Mouse (Mus musculus) MEL (cell line): Measurements from ENCODE around the gene 2300002M23Rik. TPM values are rescaled to one million over a fixed set of nuclear protein-coding genes. Genes with fewer than 3 reads are reported as not detected.

Source experiments
- DNase-seq: peaks from one replicate; pipeline ENCODE4 v3.0.0; 2011; ENCODE audit warnings: low read depth, low spot score
- H3K27ac ChIP-seq: 2 replicates; pipeline ENCODE4 v1.5.1; 2012; ENCODE audit warnings: low read depth, mild to moderate bottlenecking, control low read depth, low read length, moderate library complexity; ENCODE audit not compliant: control insufficient read depth
- H3K27me3 ChIP-seq, 2 experiments: fragments of 150-350 bp in 1 of 2; sonication (generic) in 1 of 2; 2 replicates each; pipeline ENCODE4 v1.6.1; 2012; ENCODE audit warnings: low read length in 2 of 2, mild to moderate bottlenecking in 2 of 2, improper control_type of control experiment in 1 of 2, moderate library complexity in 1 of 2; ENCODE audit not compliant: insufficient read depth in 2 of 2, control insufficient read depth in 1 of 2
- H3K36me3 ChIP-seq, 2 experiments: 2 replicates each; pipeline ENCODE4 v1.6.1; 2012 to 2014; ENCODE audit warnings: low read length in 2 of 2, improper control_type of control experiment in 1 of 2, inconsistent platforms in 1 of 2, mild to moderate bottlenecking in 1 of 2; ENCODE audit not compliant: insufficient read depth in 2 of 2, control insufficient read depth in 1 of 2
- H3K4me1 ChIP-seq, 2 experiments: fragments of 150-350 bp in 1 of 2; sonication (generic) in 1 of 2; 2 replicates each; pipeline ENCODE4 v1.6.1; 2012; ENCODE audit warnings: low read length in 2 of 2, improper control_type of control experiment in 1 of 2, mild to moderate bottlenecking in 1 of 2; ENCODE audit not compliant: insufficient read depth in 2 of 2, control insufficient read depth in 1 of 2
- H3K4me3 ChIP-seq, 2 experiments: fragments of 150-350 bp in 1 of 2; sonication (generic) in 1 of 2; 2 replicates each; pipeline ENCODE4 v1.5.1; 2012; ENCODE audit warnings: low read depth in 2 of 2, low read length in 2 of 2, mild to moderate bottlenecking in 2 of 2, moderate library complexity in 2 of 2, control low read depth in 1 of 2, improper control_type of control experiment in 1 of 2; ENCODE audit not compliant: control insufficient read depth in 1 of 2, insufficient read depth in 1 of 2
- H3K79me2 ChIP-seq: 2 replicates; pipeline ENCODE4 v1.6.1; 2012; ENCODE audit warnings: mild to moderate bottlenecking, low read length, moderate library complexity; ENCODE audit not compliant: control insufficient read depth, poor library complexity, insufficient read depth
- H3K9ac ChIP-seq: 2 replicates; pipeline ENCODE4 v1.6.1; 2012; ENCODE audit warnings: low read depth, mild to moderate bottlenecking, control low read depth, low read length, moderate library complexity; ENCODE audit not compliant: control insufficient read depth, poor library complexity, severe bottlenecking
- H3K9me3 ChIP-seq: fragments of 150-350 bp; sonication (generic); replicated peaks from 2 replicates; pipeline ENCODE4 v1.6.1; 2012; ENCODE audit warnings: mild to moderate bottlenecking, low read length, improper control_type of control experiment, moderate library complexity; ENCODE audit not compliant: insufficient read depth
- BHLHE40 ChIP-seq: IDR thresholded peaks from 2 replicates; pipeline ENCODE4 v1.6.1; 2012; ENCODE audit warnings: low read depth, mild to moderate bottlenecking, inconsistent platforms, low read length, improper control_type of control experiment, borderline replicate concordance
- CTCF ChIP-seq, 3 experiments: IDR thresholded peaks in 2 of 3; conservative IDR thresholded peaks in 1 of 3; 2 replicates each; pipeline ENCODE4 v1.5.1; 2011 to 2012; ENCODE audit warnings: low read length in 3 of 3, low read depth in 2 of 3, mild to moderate bottlenecking in 2 of 3, improper control_type of control experiment in 1 of 3, inconsistent platforms in 1 of 3, mixed read lengths in 1 of 3, moderate library complexity in 1 of 3; ENCODE audit not compliant: control insufficient read depth in 1 of 3, insufficient read depth in 1 of 3, poor library complexity in 1 of 3, severe bottlenecking in 1 of 3
- E2F4 ChIP-seq: IDR thresholded peaks from 2 replicates; pipeline ENCODE4 v1.6.1; 2011; ENCODE audit warnings: low read depth, low read length, improper control_type of control experiment, borderline replicate concordance
- ELF1 ChIP-seq: IDR thresholded peaks from 2 replicates; pipeline ENCODE4 v1.6.1; 2014; ENCODE audit warnings: low read depth, mild to moderate bottlenecking, inconsistent platforms, low read length, improper control_type of control experiment, moderate library complexity
- EP300 ChIP-seq, 2 experiments: IDR thresholded peaks; 2 replicates each; pipeline ENCODE4 v1.6.1; 2011; ENCODE audit warnings: improper control_type of control experiment in 2 of 2, low read length in 2 of 2, low read depth in 1 of 2, mild to moderate bottlenecking in 1 of 2
- ETS1 ChIP-seq: IDR thresholded peaks from 2 replicates; pipeline ENCODE4 v1.6.1; 2012; ENCODE audit warnings: low read depth, mild to moderate bottlenecking, inconsistent platforms, low read length, improper control_type of control experiment, moderate library complexity
- GABPA ChIP-seq: IDR thresholded peaks from 2 replicates; pipeline ENCODE4 v1.6.1; 2012; ENCODE audit warnings: low read depth, mild to moderate bottlenecking, inconsistent platforms, low read length, improper control_type of control experiment, moderate library complexity
- HCFC1 ChIP-seq: IDR thresholded peaks from 2 replicates; pipeline ENCODE4 v1.6.1; 2012; ENCODE audit warnings: low read depth, mild to moderate bottlenecking, inconsistent platforms, low read length, improper control_type of control experiment, moderate library complexity
- JUND ChIP-seq: IDR thresholded peaks from 2 replicates; pipeline ENCODE4 v1.6.1; 2011; ENCODE audit warnings: low read depth, mild to moderate bottlenecking, improper control_type of control experiment, low read length
- KAT2A ChIP-seq: conservative IDR thresholded peaks from 2 replicates; pipeline ENCODE4 v1.6.1; 2012; ENCODE audit warnings: low read depth, low read length, improper control_type of control experiment, inconsistent platforms
- MAFK ChIP-seq: IDR thresholded peaks from 2 replicates; pipeline ENCODE4 v1.6.1; 2011; ENCODE audit warnings: low read depth, mild to moderate bottlenecking, low read length, improper control_type of control experiment, borderline replicate concordance
- MAZ ChIP-seq: IDR thresholded peaks from 2 replicates; pipeline ENCODE4 v1.6.1; 2012; ENCODE audit warnings: low read depth, mild to moderate bottlenecking, inconsistent platforms, low read length, improper control_type of control experiment
- MEF2A ChIP-seq: IDR thresholded peaks from 2 replicates; pipeline ENCODE4 v1.6.1; 2014; ENCODE audit warnings: low read depth, mild to moderate bottlenecking, inconsistent platforms, low read length, improper control_type of control experiment; ENCODE audit not compliant: poor library complexity, insufficient replicate concordance, severe bottlenecking; ENCODE audit errors: extremely low read depth
- MXI1 ChIP-seq: IDR thresholded peaks from 2 replicates; pipeline ENCODE4 v1.6.1; 2011; ENCODE audit warnings: mild to moderate bottlenecking, low read depth, low read length, improper control_type of control experiment
- MYB ChIP-seq: IDR thresholded peaks from 2 replicates; pipeline ENCODE4 v1.6.1; 2011; ENCODE audit warnings: mild to moderate bottlenecking, low read depth, low read length, improper control_type of control experiment
- MYC ChIP-seq: IDR thresholded peaks from 2 replicates; pipeline ENCODE4 v1.6.1; 2011; ENCODE audit warnings: low read depth, mild to moderate bottlenecking, low read length, improper control_type of control experiment, moderate library complexity
- NRF1 ChIP-seq: IDR thresholded peaks from 2 replicates; pipeline ENCODE4 v1.6.1; 2014; ENCODE audit warnings: low read depth, mild to moderate bottlenecking, inconsistent platforms, low read length, improper control_type of control experiment, moderate library complexity; ENCODE audit not compliant: poor library complexity, insufficient read depth, severe bottlenecking
- POLR2AphosphoS2 ChIP-seq: IDR thresholded peaks from 2 replicates; pipeline ENCODE4 v1.6.1; 2011; ENCODE audit warnings: low read length, improper control_type of control experiment
- RAD21 ChIP-seq: IDR thresholded peaks from 2 replicates; pipeline ENCODE4 v1.6.1; 2011; ENCODE audit warnings: mild to moderate bottlenecking, low read depth, low read length, improper control_type of control experiment
- RCOR1 ChIP-seq: IDR thresholded peaks from 2 replicates; pipeline ENCODE4 v1.6.1; 2012; ENCODE audit warnings: low read depth, mild to moderate bottlenecking, inconsistent platforms, low read length, improper control_type of control experiment
- SIN3A ChIP-seq: IDR thresholded peaks from 2 replicates; pipeline ENCODE4 v1.6.1; 2012; ENCODE audit warnings: low read length, improper control_type of control experiment, inconsistent platforms
- TAL1 ChIP-seq: IDR thresholded peaks from 2 replicates; pipeline ENCODE4 v1.6.1; 2012; ENCODE audit warnings: mild to moderate bottlenecking, inconsistent platforms, low read length, moderate library complexity, mixed read lengths
- TBP ChIP-seq: IDR thresholded peaks from 2 replicates; pipeline ENCODE4 v1.8.0; 2011; ENCODE audit warnings: low read depth, low read length, improper control_type of control experiment
- TCF12 ChIP-seq: IDR thresholded peaks from 2 replicates; pipeline ENCODE4 v1.6.1; 2014; ENCODE audit warnings: low read depth, mild to moderate bottlenecking, inconsistent platforms, low read length, improper control_type of control experiment, moderate library complexity
- UBTF ChIP-seq: IDR thresholded peaks from 2 replicates; pipeline ENCODE4 v1.6.1; 2012; ENCODE audit warnings: low read depth, mild to moderate bottlenecking, inconsistent platforms, low read length, improper control_type of control experiment, moderate library complexity, borderline replicate concordance; ENCODE audit not compliant: insufficient read depth
- USF1 ChIP-seq: IDR thresholded peaks from 2 replicates; pipeline ENCODE4 v1.6.1; 2014; ENCODE audit warnings: low read depth, mild to moderate bottlenecking, inconsistent platforms, low read length, improper control_type of control experiment, moderate library complexity
- USF2 ChIP-seq, 2 experiments: IDR thresholded peaks; 2 replicates each; pipeline ENCODE4 v1.6.1; 2011 to 2012; ENCODE audit warnings: improper control_type of control experiment in 2 of 2, low read length in 2 of 2, borderline replicate concordance in 1 of 2, inconsistent platforms in 1 of 2, low read depth in 1 of 2, mild to moderate bottlenecking in 1 of 2; ENCODE audit not compliant: insufficient read depth in 1 of 2
- ZNF384 ChIP-seq: IDR thresholded peaks from 2 replicates; pipeline ENCODE4 v1.6.1; 2012; ENCODE audit warnings: low read depth, mild to moderate bottlenecking, inconsistent platforms, low read length, improper control_type of control experiment
- polyA plus RNA-seq, 2 experiments: library from polyadenylated mRNA; stranded (reverse) in 1 of 2; unstranded in 1 of 2; fragments of >175 nt in 1 of 2; fragments of >200 nt in 1 of 2; gene quantifications; 2 replicates each; pipeline versions ENCODE4 v1.2.1 to v1.2.4; 2012; ENCODE audit warnings: low replicate concordance in 2 of 2, low read depth in 1 of 2; ENCODE audit not compliant: insufficient read length in 2 of 2, insufficient read depth in 1 of 2, missing spikeins in 1 of 2
- total RNA-seq: library from RNA; depleted of rRNA; stranded (reverse); fragments of 300-350 nt; gene quantifications from 2 replicates; pipeline ENCODE4 v1.2.3, GENCODE M21; 2012

The 2300002M23Rik gene
- total and polyA plus RNA-seq, 3 experiments: not detected

DNA sequence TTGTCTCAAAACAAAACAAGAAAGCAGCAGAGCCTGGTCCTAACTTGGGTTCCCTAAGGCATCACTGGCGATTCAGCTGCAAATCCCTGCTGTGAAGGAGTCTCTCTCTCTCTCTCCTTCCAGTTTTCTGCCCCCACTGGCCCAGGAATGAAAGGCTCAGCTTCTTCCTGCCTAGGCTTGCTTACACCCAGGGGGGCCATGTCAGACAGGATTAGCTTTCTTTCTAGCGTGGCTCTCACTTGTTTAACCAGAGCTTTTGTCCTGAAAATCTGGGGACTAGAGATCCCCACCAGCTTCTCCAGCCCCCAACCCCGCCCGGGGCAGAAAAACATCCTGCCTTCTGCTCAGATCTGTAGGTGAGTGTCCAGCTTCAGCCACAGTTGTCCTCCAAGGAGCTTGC lies 21.1 kb downstream of the 2300002M23Rik start:
- Histone ChIP-seq H3K79me2 (no peaks in the 10 kb centered on the region), H3K4me1 (peaks cover 0 to 10% of the 10 kb centered on the region in 2 experiments; a peak in 1 of 4 replicates), H3K27me3 (no peaks in the 10 kb centered on the region), H3K27ac (no peak overlapping the region), H3K9ac (no peak overlapping the region), H3K9me3 (no peaks in the 10 kb centered on the region), H3K36me3 (0 out of 4 replicates have a peak, but pooled peaks cover 0 to 2% of the 10 kb centered on the region in 2 experiments), H3K4me3 (no peak overlapping the region)
- no peak for DNase-seq
- no peak for TF ChIP-seq USF2 (IDR thresholded peaks at IDR 0.05; ENCODE audit: borderline replicate concordance in 1 of 2, insufficient read depth in 1 of 2, low read depth in 1 of 2, low read length in 2 of 2)
- no peak for TF ChIP-seq MEF2A
- TF ChIP-seq MYB: no peak
- no peak for TF ChIP-seq MXI1
- TF ChIP-seq ETS1: no peak
- no peak for TF ChIP-seq POLR2AphosphoS2
- no peak for TF ChIP-seq EP300 (IDR thresholded peaks at IDR 0.05; ENCODE audit: low read depth in 1 of 2, low read length in 2 of 2)
- no peak for TF ChIP-seq TAL1
- no peak for TF ChIP-seq RCOR1
- no peak for TF ChIP-seq MAFK
- TF ChIP-seq E2F4: no peak
- TF ChIP-seq CTCF (IDR thresholded peaks at IDR 0.05 in 2 of 3, conservative IDR thresholded peaks at IDR 0.05 in 1 of 3; ENCODE audit: control insufficient read depth in 1 of 3, insufficient read depth in 1 of 3, low read depth in 2 of 3, low read length in 3 of 3, poor library complexity in 1 of 3, severe bottlenecking in 1 of 3): no peak
- no peak for TF ChIP-seq MAZ
- no peak for TF ChIP-seq JUND

- H3K4me1 ChIP-seq: peaks cover 0 to 10% of the 10 kb centered on the region in 2 experiments; a peak in 1 of 4 replicates
- no peaks in the 10 kb centered on the region; a peak in 2 of 4 replicates for H3K27me3 ChIP-seq
- H3K9me3 ChIP-seq: no peaks in the 10 kb centered on the region
- 0 out of 4 replicates have a peak, but pooled peaks cover 0 to 2% of the 10 kb centered on the region in 2 experiments for H3K36me3 ChIP-seq
- peak overlapping the region; percentile 50 for H3K9ac ChIP-seq
- peak overlapping the region; percentile 56 for H3K27ac ChIP-seq
- H3K79me2 ChIP-seq: no peaks in the 10 kb centered on the region
- DNase-seq: peak; percentile 89
- H3K4me3 ChIP-seq: peak overlapping the region; percentile 47 to 66
- no peak for TF ChIP-seq GABPA
- TF ChIP-seq RCOR1: peak; percentile 81
- peak; percentile 17; the same call in 1 of the 2 replicates for TF ChIP-seq BHLHE40
- TF ChIP-seq EP300 (IDR thresholded peaks at IDR 0.05; ENCODE audit: low read depth in 1 of 2, low read length in 2 of 2): peak; percentile 63; a peak in 3 of 4 replicates
- no peak for TF ChIP-seq TAL1
- no peak; the same call in 1 of the 2 replicates for TF ChIP-seq ZNF384
- TF ChIP-seq MYC: peak; percentile 47; the same call in 1 of the 2 replicates
- TF ChIP-seq ETS1: peak; percentile 63; the same call in 1 of the 2 replicates
- TF ChIP-seq USF1: no peak
- peak; percentile 40 for TF ChIP-seq RAD21
- TF ChIP-seq HCFC1: no peak
- TF ChIP-seq NRF1: no peak
- TF ChIP-seq TCF12: no peak
- no peak for TF ChIP-seq USF2 (IDR thresholded peaks at IDR 0.05; ENCODE audit: borderline replicate concordance in 1 of 2, insufficient read depth in 1 of 2, low read depth in 1 of 2, low read length in 2 of 2)
- TF ChIP-seq ELF1: no peak
- TF ChIP-seq TBP: no peak
- TF ChIP-seq UBTF: no peak
- TF ChIP-seq SIN3A: peak; percentile 29; the same call in 1 of the 2 replicates
- TF ChIP-seq MYB: no peak
- no peak for TF ChIP-seq KAT2A
Measured at GRCm38 (mm10) chr17:35590410-35591218, 23.4 kb downstream of the 2300002M23Rik start.
